Mouse (Mus musculus): ENCODE measurements around the gene Ccdc96. TPM values are rescaled to one million over a fixed set of nuclear protein-coding genes. Genes with fewer than 3 reads are reported as not detected.

The Ccdc96 gene
- polyA plus RNA-seq, 1 experiment from 2014 or later = 3.0 TPM

DNA sequence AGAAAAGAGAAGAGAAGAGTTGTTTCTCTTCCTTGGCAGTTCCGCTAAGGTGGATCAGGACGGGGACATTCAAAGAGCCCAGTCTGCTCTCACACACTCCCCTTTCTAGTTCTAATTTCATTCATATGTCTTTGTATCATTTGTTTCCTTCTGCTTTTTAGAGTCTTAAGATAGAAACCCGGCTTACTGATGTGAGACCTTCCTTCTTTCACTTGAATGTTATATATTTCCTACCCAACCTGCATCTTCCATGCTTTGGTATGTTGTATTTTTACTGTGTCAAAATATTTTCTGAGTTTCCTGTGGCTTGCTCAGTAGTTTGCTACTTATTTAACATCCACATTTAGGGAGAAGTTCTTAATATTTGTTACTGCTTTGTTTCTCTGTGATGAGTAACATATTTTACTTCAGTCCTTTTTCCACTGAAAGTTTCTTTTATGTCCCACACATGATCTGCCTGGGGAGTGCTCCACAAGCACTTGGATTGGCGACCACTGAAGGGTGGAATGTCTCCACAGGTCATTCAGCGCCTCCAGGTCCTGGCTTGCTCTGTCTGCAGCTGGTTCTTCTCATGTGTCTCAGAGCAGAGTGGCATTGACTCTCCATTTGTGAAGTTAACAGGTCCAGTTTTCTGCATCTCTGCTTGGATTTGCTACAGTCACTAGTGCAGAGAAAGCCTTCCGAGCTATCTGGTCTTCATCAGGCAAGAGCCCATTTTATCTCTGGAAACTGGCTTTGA, 51.2 kb downstream of the Ccdc96 start:
- peaks cover 5% of the 10 kb centered on the region; the same call in 1 of the 2 replicates for H3K4me1 ChIP-seq
- no peak overlapping the region for H3K4me2 ChIP-seq (replicated peaks)
- no peaks in the 10 kb centered on the region for H3K27me3 ChIP-seq
- WGBS = 92% methylated on average over 6 of the region's 6 CpGs
- no peak overlapping the region for H3K9ac ChIP-seq (replicated peaks)
- no peak for ATAC-seq (replicated peaks)
- no peak overlapping the region for H3K27ac ChIP-seq (replicated peaks)
- H3K4me3 ChIP-seq = no peak overlapping the region
- H3K9me3 ChIP-seq = no peaks in the 10 kb centered on the region
- no peaks in the 10 kb centered on the region for H3K36me3 ChIP-seq

DNA sequence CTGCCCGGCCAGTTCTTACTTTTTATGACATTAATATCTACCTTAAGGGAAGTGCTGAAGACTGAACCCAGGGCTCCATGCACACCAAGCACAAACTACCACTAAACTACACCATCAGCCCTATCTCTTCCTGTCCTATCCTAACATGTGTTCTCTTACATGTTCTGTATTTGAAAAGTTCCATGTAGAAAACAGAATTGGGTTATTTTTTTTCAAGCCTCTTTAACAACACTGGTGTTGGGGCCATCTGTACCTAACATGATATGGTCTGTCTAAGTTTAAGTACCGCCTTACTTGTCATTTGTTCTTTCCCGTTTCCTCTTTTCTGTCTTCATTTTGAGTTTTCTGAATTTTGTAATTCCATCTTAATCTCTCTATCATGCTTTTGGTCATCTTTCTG, 52.0 kb downstream of the Ccdc96 start:
- Histone ChIP-seq H3K36me3 (no peaks in the 10 kb centered on the region), H3K4me1 (no peaks in the 10 kb centered on the region), H3K27me3 (no peaks in the 10 kb centered on the region), H3K27ac (replicated peaks) (no peak overlapping the region), H3K9ac (replicated peaks) (no peak overlapping the region), H3K4me2 (replicated peaks) (no peak overlapping the region), H3K4me3 (no peak overlapping the region), H3K9me3 (no peaks in the 10 kb centered on the region)
- ATAC-seq (replicated peaks) = no peak
- WGBS = 94% methylated on average over 3 of the region's 3 CpGs

Other genes with a start within 250 kb of the Ccdc96 start
- 7.3 and 7.9 TPM in 2 replicates for gene Sorcs2, start 86.4 kb upstream of the Ccdc96 start, polyA plus RNA-seq (2015; fragmentation: Nextera tagmentation; extraction: Ambion mirVana)
- gene Grpel1, start 19.6 kb upstream of the Ccdc96 start, polyA plus RNA-seq (2015; fragmentation: Nextera tagmentation; extraction: Ambion mirVana) = 45.8 and 46.1 TPM in 2 replicates
- gene Tada2b, start 303 bp upstream of the Ccdc96 start, polyA plus RNA-seq (2015; fragmentation: Nextera tagmentation; extraction: Ambion mirVana) = 2.8 and 2.9 TPM in 2 replicates
- 101 and 104 TPM in 2 replicates for gene Tbc1d14, start 108.7 kb downstream of the Ccdc96 start, polyA plus RNA-seq (2015; fragmentation: Nextera tagmentation; extraction: Ambion mirVana)
- gene D5Ertd579e, start 211.4 kb downstream of the Ccdc96 start, polyA plus RNA-seq (2015; fragmentation: Nextera tagmentation; extraction: Ambion mirVana) = 34.5 and 35.1 TPM in 2 replicates

All from forebrain, embryonic 15.5 days (tissue).